Mouse (Mus musculus) macrophage (primary cell): ENCODE results near the gene Sostdc1. TPM values are rescaled to one million over a fixed set of nuclear protein-coding genes. Genes with fewer than 3 reads are reported as not detected.

ENCODE experiments used
- H3K27ac ChIP-seq: fragments of 350-480 bp; formaldehyde crosslinking; 2 replicates; pipeline ENCODE4 v1.9.0; 2021
- H3K36me3 ChIP-seq: fragments of 350-480 bp; formaldehyde crosslinking; 2 replicates; pipeline ENCODE4 v1.9.0; 2021; ENCODE audit errors: inconsistent target
- H3K4me3 ChIP-seq: fragments of 350-480 bp; formaldehyde crosslinking; 2 replicates; pipeline ENCODE4 v1.9.0; 2021; ENCODE audit errors: inconsistent target
- H3K79me2 ChIP-seq: fragments of 350-480 bp; formaldehyde crosslinking; 2 replicates; pipeline ENCODE4 v1.9.0; 2021; ENCODE audit errors: inconsistent target
- WGBS: methylation state at CpG from one replicate; pipeline ENCODE4 v1.1.7; 2026; ENCODE audit warnings: inconsistent platforms; ENCODE audit not compliant: missing documents; 5-methylcytosine and 5-hydroxymethylcytosine counted together
- polyA plus RNA-seq: library from polyadenylated mRNA; stranded (reverse); fragments of 250-400 nt; gene quantifications from 3 replicates; pipeline ENCODE4 v1.2.4, GENCODE M21; 2018; ENCODE audit warnings: inconsistent platforms
- total RNA-seq, 78 experiments: library from RNA; depleted of rRNA; stranded (reverse); fragments of 250-400 nt; gene quantifications; 1 replicate in 9 of 78; 2 replicates in 24 of 78; 3 replicates in 43 of 78; 4 replicates in 2 of 78; pipeline ENCODE4 v1.2.4; 2018; ENCODE audit warnings: inconsistent platforms in 56 of 78

Sostdc1 gene
- total RNA-seq (2018; cell fraction: chromatin; rRNA removed) = not detected
- not detected for total RNA-seq (2018; cell fraction: cytosol; rRNA removed)
- not detected for total RNA-seq (2018; cell fraction: nucleus; rRNA removed)
- polyA plus RNA-seq = not detected in 3 replicates

- 61% methylated on average over 7 of the region's 7 CpGs for WGBS
- no peak within 1 kb of the TSS for H3K4me3 ChIP-seq
These were observed at the start of gene Sostdc1 for GRCm38 (mm10) chr12:36313916-36314315. Sostdc1 (plus strand) TSS chr12:36314139.

DNA sequence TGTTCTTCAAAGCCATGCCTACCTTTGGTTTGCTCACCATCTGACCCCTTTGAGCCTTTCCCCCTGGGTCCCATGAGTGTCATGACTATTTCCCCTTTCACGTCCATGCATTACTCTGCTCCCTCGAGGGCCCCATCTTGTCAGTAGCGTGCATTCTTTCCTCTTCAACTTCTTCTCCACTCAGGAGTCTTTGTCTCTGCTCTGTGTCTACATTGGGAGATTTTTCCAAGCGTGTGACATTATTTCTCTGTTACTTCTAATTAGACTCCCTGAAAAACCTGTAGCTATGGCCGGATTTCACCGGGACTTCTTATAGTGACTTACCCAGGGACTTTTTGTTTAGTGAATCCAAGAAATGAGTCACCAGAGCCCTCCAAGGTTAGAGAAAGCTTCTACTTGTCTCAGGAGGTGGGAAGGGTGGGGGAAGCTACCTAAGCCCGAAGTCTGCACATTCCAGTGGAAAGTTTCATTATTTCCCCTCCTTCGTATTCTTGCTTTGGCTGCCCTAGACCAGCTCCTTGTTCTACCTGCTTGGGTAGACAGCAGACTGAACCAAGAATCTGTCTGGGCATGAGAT, 46.2 kb upstream of the Sostdc1 start:
- no peak overlapping the region for H3K4me3 ChIP-seq
- WGBS = 93% methylated on average over 8 of the region's 8 CpGs
- no peaks in the 10 kb centered on the region for H3K36me3 ChIP-seq
- no peak overlapping the region for H3K27ac ChIP-seq
- H3K79me2 ChIP-seq = no peaks in the 10 kb centered on the region

More at GRCm38 (mm10) chr12:36313916-36314315, at the start of gene Sostdc1:
- H3K79me2 ChIP-seq = no peaks in the 10 kb centered on the region
- no peaks in the 10 kb centered on the region for H3K36me3 ChIP-seq
- H3K27ac ChIP-seq = no peak within 1 kb of the TSS

DNA sequence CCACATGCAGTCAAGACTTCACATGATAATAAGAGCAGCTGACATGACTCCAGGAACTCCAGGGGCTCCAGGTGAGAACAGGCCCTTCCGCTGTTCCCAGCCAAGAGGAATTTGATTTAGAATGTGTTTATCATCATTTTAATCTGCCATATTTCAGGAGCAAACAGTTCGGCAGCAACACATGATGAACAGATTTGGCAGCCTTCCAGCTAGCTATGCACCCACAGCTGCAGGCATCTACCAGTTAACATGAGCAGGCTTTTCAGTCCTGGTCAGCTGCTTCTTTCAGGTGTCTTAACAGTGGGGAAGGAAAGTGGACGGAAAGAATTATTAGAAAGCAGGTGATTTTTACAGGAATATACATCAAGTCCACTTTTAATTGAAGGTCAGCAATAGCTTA, 39.1 kb upstream of the Sostdc1 start:
- WGBS = 84% methylated on average over 3 of the region's 3 CpGs
- Histone ChIP-seq H3K27ac (no peak overlapping the region), H3K79me2 (no peaks in the 10 kb centered on the region), H3K36me3 (no peaks in the 10 kb centered on the region), H3K4me3 (no peak overlapping the region)

DNA sequence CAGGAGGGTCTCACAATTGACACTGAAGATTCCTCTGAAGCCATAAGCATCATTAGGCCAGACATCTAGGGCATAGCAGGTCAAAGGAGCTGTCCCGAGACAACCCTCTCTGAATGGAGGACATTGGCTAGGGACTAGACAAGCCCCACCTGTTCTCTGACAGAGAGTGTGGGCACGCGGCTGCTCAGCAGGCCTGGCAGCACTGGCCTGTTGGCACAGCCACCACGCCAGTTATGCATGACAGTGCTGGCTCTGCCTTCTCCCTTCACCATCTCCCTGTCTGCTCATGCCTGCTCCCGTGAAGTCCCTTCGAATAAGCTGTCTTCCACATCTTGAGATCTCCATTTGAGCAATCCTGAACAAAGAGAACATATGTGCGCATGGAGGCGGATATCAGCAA, 24.3 kb upstream of the Sostdc1 start:
- H3K36me3 ChIP-seq = no peaks in the 10 kb centered on the region
- WGBS = 88% methylated on average over 8 of the region's 8 CpGs
- no peaks in the 10 kb centered on the region for H3K79me2 ChIP-seq
- H3K4me3 ChIP-seq = no peak overlapping the region
- no peak overlapping the region for H3K27ac ChIP-seq

DNA sequence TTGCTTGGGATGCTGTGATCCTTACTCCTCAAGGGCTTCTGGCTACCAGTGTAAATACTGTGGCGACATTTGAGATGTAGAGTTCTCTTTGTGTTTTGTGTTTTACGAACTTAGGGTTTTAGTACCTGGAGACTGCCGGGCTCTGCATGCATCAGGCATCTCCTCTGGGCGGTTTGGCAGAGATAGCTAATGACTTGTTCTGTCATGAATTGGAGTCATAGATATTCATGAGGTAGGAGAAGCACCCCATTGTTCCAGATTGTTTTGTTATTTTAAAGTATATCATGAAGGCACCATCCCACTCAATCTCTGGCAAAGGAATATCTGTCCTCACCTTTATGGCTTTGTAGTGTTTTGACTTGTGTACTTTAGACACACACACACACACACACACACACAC, 23.5 kb upstream of the Sostdc1 start:
- no peak overlapping the region for H3K4me3 ChIP-seq
- WGBS = 96% methylated on average over 4 of the region's 4 CpGs

GRCm38 (mm10) chr12:36291346-36291745, 22.6 kb upstream of the Sostdc1 start:
- H3K27ac ChIP-seq = no peak overlapping the region
- no peak overlapping the region for H3K4me3 ChIP-seq
- 84% methylated on average over 6 of the region's 6 CpGs for WGBS
- H3K79me2 ChIP-seq = no peaks in the 10 kb centered on the region
- no peaks in the 10 kb centered on the region for H3K36me3 ChIP-seq

More for the DNA sequence above, 23.5 kb upstream of the Sostdc1 start:
- H3K27ac ChIP-seq = no peak overlapping the region
- no peaks in the 10 kb centered on the region for H3K36me3 ChIP-seq
- no peaks in the 10 kb centered on the region for H3K79me2 ChIP-seq

GRCm38 (mm10) chr12:36302326-36302725, 11.6 kb upstream of the Sostdc1 start:
- H3K79me2 ChIP-seq = no peaks in the 10 kb centered on the region
- H3K4me3 ChIP-seq = no peak overlapping the region
- H3K36me3 ChIP-seq = no peaks in the 10 kb centered on the region
- H3K27ac ChIP-seq = no peak overlapping the region
- WGBS = 94% methylated on average over 12 of the region's 12 CpGs

DNA sequence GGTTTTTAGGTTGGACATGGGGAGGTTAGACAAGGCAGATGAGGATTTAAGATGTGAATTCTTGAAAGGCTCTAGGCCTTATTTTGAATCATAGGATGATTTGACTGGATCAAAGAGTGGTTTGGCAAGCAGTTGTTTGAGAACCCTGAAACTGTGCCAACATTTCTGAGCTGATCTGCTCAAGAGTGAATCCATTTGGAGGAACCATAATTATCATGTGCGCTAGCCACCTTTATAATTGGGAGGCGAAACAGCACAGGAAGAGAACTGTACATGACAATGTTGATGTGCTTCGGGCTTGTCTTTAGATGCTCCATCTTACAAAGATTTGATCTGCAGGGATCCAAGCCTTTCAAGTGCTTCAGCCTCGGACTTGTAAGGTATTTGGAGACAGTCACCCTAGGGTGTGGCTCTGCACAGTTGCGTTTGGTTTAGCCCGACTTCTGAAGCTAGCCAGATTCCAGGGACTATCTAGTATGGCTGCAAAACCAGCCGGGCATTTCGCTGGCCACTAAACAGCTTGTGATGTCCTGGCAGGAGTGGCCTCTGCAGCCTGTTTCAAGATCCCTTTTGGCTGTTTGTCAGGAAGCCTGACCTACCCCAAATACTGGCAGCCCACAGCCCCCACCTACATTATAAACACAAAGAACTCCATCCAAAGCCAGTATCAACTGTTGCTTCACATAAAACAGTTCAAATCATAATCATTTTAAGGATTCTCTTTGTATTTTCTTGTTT, 10.9 kb upstream of the Sostdc1 start:
- Histone ChIP-seq H3K36me3 (no peaks in the 10 kb centered on the region), H3K79me2 (no peaks in the 10 kb centered on the region), H3K27ac (no peak overlapping the region), H3K4me3 (no peak overlapping the region)
- 94% methylated on average over 8 of the region's 8 CpGs for WGBS

DNA sequence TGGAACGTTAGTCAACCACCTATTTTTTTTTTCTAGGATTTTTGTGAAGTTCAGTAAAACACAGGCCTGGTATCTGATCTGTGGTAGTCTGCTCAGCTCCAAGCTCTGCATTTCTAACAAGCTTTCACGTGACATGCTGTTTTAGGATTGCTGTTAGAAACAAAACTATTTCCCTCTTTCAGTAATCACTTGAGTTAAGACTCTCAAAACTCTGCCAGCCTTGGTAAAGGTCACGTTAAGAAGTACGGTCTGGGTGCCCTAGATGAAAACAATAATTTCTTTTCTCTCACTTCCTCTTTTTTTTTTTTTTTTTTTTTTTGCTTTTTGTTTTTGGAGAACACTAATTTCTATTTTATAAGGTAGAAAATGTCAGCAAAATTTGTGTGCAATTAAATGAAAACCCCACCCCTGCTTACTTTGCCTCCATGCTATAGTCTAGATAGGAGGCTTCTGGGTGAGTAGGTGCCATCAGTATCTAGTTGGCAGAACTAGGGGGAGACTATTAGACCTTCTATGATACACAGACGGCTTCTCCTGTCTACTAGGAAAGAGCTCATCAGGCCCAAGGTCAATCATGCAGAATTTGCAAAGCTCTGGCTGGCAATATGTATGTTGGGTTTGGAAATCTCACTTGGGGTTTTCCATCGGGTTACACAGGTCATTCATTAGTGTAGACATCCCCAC, 5.1 kb upstream of the Sostdc1 start:
- Histone ChIP-seq H3K27ac (no peak overlapping the region), H3K36me3 (no peaks in the 10 kb centered on the region), H3K79me2 (no peaks in the 10 kb centered on the region), H3K4me3 (no peak overlapping the region)
- WGBS = 28% methylated on average over 6 of the region's 6 CpGs

DNA sequence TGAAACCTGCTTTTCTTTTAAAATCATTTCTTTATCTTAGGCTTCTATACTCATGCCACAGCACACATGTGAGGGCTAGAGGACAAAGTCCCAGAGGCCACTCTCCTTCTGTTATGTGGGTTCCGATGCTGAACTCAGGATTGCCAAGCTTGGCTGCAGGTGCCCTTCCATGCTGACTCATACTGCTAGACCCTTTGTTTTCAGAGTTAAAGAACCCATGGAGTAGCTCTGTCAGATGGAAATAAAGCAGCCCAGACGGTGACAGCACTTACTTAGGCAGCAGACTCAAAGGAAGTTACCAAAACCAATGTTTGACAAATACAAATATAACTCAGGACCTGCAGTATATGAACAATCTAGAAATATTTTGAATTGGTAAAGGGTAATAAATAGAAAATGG, 924 bp upstream of the Sostdc1 start:
- H3K36me3 ChIP-seq = no peaks in the 10 kb centered on the region
- H3K4me3 ChIP-seq = no peak overlapping the region
- WGBS = 43% methylated on average over 2 of the region's 2 CpGs
- no peaks in the 10 kb centered on the region for H3K79me2 ChIP-seq
- no peak overlapping the region for H3K27ac ChIP-seq

GRCm38 (mm10) chr12:36314446-36314845, 507 bp downstream of the Sostdc1 start:
- no peak overlapping the region for H3K4me3 ChIP-seq
- no peaks in the 10 kb centered on the region for H3K79me2 ChIP-seq
- H3K27ac ChIP-seq = no peak overlapping the region
- 85% methylated on average over 7 of the region's 7 CpGs for WGBS
- H3K36me3 ChIP-seq = no peaks in the 10 kb centered on the region

GRCm38 (mm10) chr12:36315527-36315926, 1.6 kb downstream of the Sostdc1 start:
- 86% methylated on average over 3 of the region's 3 CpGs for WGBS
- Histone ChIP-seq H3K27ac (no peak overlapping the region), H3K79me2 (no peaks in the 10 kb centered on the region), H3K36me3 (no peaks in the 10 kb centered on the region), H3K4me3 (no peak overlapping the region)

DNA sequence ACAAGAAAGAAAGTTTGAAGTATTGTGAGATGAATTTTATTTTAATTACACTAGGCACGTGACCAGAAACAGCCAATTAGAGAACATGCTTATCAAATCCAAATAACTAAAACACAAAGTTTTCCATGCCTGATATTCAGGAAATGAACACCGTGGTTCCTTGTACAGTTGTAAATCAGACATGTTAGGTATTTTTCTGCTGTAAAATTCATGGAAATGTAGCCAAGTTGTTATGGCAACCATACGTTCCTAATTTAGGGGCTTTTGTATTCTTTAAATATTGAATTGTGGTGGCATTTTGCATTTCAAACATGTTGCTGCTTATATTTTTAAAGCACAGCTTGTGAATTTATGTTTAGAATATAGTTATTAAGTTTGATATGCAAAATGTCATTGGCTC, 2.1 kb downstream of the Sostdc1 start:
- H3K79me2 ChIP-seq = no peaks in the 10 kb centered on the region
- H3K4me3 ChIP-seq = no peak overlapping the region
- 73% methylated on average over 3 of the region's 3 CpGs for WGBS
- no peak overlapping the region for H3K27ac ChIP-seq
- no peaks in the 10 kb centered on the region for H3K36me3 ChIP-seq

- Histone ChIP-seq H3K4me3 (no peak overlapping the region), H3K79me2 (no peaks in the 10 kb centered on the region), H3K27ac (no peak overlapping the region), H3K36me3 (no peaks in the 10 kb centered on the region)
- 8% methylated on average over 30 of the region's 30 CpGs for WGBS
These were observed 3.3 kb downstream of the Sostdc1 start for GRCm38 (mm10) chr12:36317036-36317819.
